Mouse (Mus musculus) A20 (cell line): Measurements from ENCODE around the gene Ermap.
A peak's percentile ranks its signal among the peaks of the same experiment; 100 is the strongest.

Source experiments
- DNase-seq: peaks from one replicate; pipeline ENCODE4 v3.0.0-alpha.2; 2011; ENCODE audit warnings: low read depth, low spot score

The Ermap gene

GRCm38 (mm10) chr4:119185771-119186170 is 4.0 kb downstream of the Ermap start:
- no peak for DNase-seq

DNA sequence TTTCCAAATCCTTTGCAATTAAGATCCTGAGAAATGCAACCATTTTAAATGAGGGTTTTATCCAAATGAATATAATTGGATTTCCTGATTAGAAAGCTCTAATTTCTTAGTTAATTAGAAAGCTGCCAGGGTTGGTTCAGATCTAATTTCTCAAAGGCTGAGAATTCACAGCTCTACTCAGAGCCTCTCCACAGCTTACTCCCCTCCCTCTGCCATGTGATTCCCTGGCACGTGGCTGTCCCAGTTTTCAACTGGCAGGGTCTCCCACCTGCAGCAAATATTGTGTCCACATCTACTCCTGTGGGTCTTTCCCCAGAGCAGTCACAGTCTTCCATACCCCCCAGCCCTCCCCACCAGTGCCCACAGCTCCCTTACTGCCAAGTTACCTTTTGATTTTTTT is 6.3 kb downstream of the Ermap start:
- no peak for DNase-seq

DNA sequence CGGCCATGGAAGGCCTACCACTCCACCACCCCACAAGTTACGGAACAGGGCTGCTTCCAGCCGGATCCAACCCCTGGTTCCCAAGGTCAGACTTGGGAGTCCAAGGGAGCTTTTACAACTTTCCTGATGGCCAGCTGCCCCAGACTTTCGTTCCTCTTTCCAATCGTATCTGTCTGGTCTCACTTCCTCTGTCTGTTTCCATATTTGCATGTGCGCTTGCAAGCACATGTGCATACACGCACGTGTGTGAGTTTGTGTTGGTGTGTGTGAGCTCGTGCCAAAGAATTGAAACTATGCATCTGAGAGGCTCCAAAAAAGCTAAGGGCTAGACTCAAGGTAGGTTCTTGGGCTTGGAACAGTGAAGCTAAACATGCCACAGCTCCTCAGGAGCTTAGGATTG is 8.4 kb downstream of the Ermap start:
- DNase-seq, result peak; percentile 88

- DNase-seq, result peak; percentile 45
These were observed 9.6 kb downstream of the Ermap start for GRCm38 (mm10) chr4:119180133-119180707.

- DNase-seq, result no peak
These were observed 11.5 kb downstream of the Ermap start for GRCm38 (mm10) chr4:119178331-119178730.

GRCm38 (mm10) chr4:119177702-119178101 is 12.1 kb downstream of the Ermap start:
- DNase-seq, result no peak

DNA sequence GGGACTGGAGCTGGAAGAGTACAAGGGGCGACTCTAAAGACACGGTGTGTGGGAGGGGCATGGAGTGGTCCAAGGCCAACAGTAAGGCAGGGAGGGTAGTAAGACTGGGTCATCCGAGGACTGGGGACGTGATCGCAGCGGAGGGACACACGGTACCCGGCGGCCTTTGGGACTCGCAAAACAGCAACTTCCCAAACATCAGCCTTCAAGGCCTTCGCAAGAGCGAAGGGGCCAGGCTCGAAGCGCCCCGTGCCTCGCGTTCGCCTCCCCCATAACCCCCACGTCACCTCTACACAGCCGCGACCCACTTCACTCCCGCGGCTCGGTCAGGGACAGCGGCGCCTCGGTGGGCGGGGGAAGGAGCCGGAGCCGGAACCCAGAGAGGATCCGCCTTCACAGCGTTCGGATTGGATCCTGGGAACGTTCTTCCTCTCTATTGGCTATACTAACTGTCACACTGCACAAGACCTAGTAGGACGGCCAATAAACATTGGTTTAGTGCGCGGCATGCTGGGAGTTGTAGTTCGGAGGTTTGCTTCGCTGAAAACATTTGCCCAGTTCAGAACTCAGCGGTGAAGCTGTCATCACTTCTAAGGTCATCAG is 15.9 kb downstream of the Ermap start, which contains the start of gene Zfp691:
Gene Zfp691, minus strand, starts transcription at position 345 of the 603 bp plus-strand sequence.
- DNase-seq, result peak; percentile 97

DNA sequence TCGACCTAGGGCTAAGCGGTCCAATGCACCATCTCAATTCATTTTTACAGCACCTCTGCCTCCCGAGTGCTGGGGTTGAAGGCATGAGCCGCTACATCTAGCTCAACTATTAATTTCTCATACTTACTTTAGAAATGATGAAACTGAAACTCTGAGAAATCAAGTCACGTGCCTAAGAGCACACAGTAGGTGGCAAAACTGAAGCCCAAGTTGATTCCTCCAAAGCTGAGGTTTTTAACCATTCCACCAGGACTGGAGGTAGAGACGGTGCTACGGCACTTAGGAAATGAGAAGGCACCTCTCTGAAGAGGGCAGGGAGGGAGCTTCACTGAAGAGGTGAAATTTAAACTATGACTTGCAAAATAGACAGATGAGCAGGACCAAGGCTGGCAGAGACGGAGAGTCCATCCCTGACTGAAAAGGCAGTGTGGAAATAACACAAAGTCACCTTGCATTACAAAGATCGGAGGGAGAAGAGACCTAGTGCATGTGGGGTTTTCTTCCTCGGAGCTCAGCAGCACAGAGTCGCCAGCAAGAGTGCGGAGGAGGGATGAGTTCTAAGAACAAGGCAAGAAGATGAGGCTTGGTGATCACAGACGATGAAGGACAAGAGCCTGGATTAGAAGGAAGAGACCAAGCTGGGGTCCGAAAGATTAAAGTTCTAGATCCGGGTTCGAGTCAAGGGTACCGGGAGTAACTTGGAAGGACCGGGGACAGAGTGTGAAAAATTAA is 16.7 kb downstream of the Ermap start:
- DNase-seq, result peak; percentile 70

DNA sequence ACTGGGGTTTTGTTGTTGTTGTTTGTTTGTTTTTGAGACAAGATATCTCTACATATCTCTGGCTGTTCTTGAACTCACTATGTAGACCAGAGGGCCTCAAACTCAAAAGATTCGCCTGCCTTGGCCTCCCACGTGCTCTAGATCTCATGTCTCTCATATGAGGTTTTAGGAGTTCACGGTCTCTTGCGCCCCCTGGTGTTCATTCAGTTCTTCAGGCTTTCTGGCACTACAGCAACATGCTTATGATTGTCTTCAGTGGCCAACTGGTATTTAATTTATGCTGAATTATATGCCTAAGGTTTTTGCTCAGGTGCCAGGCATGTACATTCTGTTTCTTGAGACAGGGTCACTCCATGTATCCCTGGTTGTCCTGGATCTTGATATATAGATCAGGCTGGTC is 22.1 kb downstream of the Ermap start:
- DNase-seq, result peak; percentile 87

DNA sequence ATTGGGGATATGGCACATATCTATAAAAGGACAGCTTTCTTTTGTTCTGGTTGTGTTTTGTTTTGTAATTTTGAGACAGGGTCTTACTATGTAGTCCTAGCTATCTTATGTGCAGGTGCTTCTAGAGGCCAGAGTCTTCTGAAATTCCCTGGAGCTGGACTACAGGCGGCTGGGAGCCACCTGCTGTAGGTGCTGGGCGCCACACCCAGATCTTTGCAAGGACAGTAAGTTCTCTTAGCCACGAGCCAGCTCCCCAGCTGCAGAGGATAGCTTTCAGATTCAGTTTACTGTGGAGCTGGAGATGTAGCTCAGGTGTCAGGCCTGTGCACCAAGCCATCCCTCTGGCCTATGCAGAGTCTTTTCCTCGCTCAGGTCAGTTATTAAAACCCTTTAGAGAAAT is 22.7 kb downstream of the Ermap start:
- no peak for DNase-seq

GRCm38 (mm10) chr4:119165916-119166315 is 23.9 kb downstream of the Ermap start:
- no peak for DNase-seq

GRCm38 (mm10) chr4:119162990-119163389 is 26.8 kb downstream of the Ermap start:
- no peak for DNase-seq

GRCm38 (mm10) chr4:119161358-119161757 is 28.5 kb downstream of the Ermap start:
- no peak for DNase-seq

GRCm38 (mm10) chr4:119157891-119158290 is 31.9 kb downstream of the Ermap start:
- no peak for DNase-seq

DNA sequence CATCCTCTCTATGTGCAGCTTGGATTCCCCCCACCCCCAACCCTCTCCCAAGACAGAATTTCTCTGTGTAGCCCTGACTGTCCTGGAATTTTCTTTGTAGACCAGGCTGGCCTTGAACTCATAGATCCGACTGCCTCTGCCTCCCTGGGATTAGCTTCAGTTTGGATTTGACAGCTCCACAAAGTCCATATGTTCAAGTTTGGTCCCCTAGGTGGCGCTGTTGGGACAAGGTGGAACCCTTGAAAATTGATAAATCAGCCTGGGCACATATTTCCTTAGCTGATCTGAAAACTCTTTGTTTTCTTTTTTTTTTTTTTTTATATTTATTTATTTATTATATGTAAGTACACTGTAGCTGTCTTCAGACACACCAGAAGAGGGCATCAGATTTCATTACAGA is 32.6 kb downstream of the Ermap start:
- peak; percentile 68 for DNase-seq

GRCm38 (mm10) chr4:119148741-119149140 is 41.1 kb downstream of the Ermap start:
- DNase-seq, result no peak

DNA sequence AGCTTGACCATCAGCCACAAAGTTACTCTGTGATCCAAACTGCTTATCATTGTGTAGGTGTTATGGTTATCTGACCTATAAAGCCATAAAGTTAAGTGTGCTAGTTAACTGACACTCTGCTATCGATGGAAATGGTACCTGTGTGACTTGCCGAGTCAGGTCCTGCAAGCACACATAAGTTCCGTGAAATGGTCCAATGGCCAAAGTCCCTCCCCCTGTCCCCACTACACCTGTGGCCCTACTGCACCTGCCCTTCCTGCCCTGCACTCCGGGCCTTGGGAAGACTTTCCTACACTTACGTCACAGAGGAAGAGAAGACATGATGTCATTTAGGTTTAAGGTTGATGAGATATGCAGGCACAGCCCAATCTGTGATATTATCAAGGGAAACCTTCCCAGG is 42.5 kb downstream of the Ermap start:
- DNase-seq, result no peak

DNA sequence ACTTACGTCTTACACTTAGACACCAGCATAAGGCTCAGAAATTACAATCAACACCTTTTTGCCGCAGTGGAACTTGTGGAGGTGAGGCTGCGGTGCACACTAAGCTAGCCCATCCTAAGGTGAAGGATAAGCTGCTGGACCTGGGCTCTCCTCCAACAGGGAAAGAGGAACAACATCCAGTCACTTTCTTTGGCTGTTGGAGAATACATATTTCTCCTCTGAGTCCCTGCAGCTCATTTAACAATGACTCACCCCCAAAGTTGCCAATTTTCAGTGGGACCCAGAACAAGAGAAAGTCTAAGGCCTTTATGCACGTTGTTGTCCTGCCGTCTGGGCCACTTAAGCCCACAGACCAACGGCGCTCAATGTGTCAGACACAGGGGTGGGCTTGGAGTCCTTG is 43.0 kb downstream of the Ermap start:
- no peak for DNase-seq

GRCm38 (mm10) chr4:119142230-119142871 is 47.5 kb downstream of the Ermap start:
- peak; percentile 79 for DNase-seq

GRCm38 (mm10) chr4:119141191-119141590 is 48.6 kb downstream of the Ermap start:
- no peak for DNase-seq

DNA sequence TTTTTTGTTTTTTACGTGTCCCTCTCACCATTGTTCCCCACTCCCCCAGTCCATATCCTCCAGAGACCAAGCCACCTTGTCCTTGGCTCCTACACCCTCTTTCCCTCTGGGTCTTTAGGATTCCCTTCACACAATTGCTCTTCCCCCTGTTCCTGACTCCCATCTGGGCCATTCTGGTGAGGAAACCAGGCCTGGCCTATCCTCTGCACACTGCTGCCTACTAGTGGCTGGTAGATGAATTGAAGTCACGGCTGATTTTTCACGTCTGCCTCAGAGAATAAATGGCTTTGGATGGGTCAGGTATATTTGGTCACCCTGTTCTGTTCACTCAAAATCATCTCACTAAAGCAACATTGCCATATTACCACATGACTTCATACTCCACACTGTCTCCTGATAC is 49.7 kb downstream of the Ermap start:
- peak; percentile 62 for DNase-seq

DNA sequence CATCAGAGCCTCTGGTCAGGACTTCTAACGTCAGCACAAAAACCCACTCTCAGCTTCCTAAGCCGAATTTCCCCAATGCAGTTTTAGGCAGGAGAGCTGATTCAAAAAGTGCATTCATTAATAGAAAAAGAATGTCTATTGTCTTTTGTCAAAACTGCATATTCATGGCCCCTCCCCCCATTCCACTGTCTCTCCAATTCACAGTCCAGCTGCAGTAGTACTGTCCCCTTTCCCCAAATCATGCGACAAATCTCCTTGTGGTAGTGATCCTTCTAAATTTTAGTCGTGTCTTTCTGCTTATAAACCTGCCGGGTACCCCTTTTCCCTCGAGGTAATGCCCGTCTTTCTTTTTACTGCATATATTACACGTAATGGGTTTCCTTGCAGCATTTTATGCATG is 51.0 kb downstream of the Ermap start:
- no peak for DNase-seq

- no peak for DNase-seq
These were observed 51.6 kb downstream of the Ermap start for GRCm38 (mm10) chr4:119138171-119138570.
